Mouse (Mus musculus): ENCODE results near the gene Tcte1. TPM values are rescaled to one million over a fixed set of nuclear protein-coding genes. Genes with fewer than 3 reads are reported as not detected.
A peak's percentile ranks its signal among the peaks of the same experiment; 100 is the strongest.

Tcte1 gene
- 6.0 and 6.2 TPM in 2 replicates for polyA plus RNA-seq (2015; fragmentation: Nextera tagmentation; extraction: Ambion mirVana)

DNA sequence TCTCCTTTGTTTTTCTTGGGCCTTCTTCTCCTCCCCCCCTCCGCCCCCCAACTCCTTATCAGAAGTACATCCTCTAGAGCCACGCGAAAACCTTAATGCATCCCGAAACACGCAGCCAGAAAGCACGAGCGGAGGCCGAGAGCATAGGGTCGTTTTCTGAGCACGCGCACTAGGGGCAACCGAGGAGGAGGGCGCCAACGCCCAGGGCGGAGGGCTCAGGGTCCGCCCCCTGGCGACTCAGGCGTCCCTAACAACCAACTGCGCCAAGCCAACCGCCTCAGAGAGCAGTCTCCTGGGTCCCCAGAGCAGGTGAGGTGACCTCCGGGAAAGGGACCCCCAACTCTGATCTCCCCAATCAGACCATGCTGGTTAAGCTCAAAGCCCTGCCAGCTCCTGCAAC is at the start of gene Tcte1:
Gene Tcte1, plus strand, starts transcription at position 172 of the 400 bp plus-strand sequence.
- 0% methylated on average over 21 of the region's 21 CpGs for WGBS

DNA sequence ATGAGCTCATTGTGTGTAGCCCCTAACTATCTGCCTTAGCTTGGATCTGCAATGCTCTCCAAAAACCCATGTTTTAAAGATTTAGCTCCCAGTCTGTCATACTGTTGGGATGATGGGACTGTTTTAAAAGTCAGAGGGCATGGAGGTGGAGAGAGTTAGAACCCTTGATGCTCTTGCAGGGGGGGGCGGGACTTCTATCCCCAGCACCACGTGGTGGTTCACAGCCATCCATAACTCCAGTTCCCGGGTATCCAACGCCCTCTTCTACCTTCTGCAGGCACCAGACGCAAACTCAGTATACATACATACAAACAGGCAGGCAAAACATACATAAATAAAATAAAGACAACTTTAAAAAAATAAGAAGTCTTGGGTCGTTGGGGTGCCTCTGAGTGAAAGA is 49.6 kb upstream of the Tcte1 start:
- no peaks in the 10 kb centered on the region for H3K9me3 ChIP-seq
- peaks cover 11% of the 10 kb centered on the region for H3K4me1 ChIP-seq
- H3K4me2 ChIP-seq = no peak overlapping the region
- H3K9ac ChIP-seq = no peak overlapping the region
- no peak overlapping the region for H3K4me3 ChIP-seq
- no peak overlapping the region for H3K27ac ChIP-seq
- H3K27me3 ChIP-seq (replicated peaks) = no peaks in the 10 kb centered on the region; the same call in 1 of the 2 replicates
- no peaks in the 10 kb centered on the region for H3K36me3 ChIP-seq (replicated peaks)
- ATAC-seq (replicated peaks) = no peak
- 77% methylated on average over 6 of the region's 6 CpGs for WGBS

More for the DNA sequence above, at the start of gene Tcte1:
- Histone ChIP-seq H3K27ac (no peak within 1 kb of the TSS), H3K4me3 (peak within 1 kb of the TSS; percentile 38), H3K9ac (peak within 1 kb of the TSS; percentile 44), H3K36me3 (replicated peaks) (no peaks in the 10 kb centered on the region), H3K9me3 (no peaks in the 10 kb centered on the region), H3K4me1 (peaks cover 8% of the 10 kb centered on the region), H3K4me2 (peak within 1 kb of the TSS; percentile 74), H3K27me3 (replicated peaks) (peaks cover 9% of the 10 kb centered on the region; the same call in 1 of the 2 replicates)
- peak; percentile 79 for ATAC-seq (replicated peaks)

DNA sequence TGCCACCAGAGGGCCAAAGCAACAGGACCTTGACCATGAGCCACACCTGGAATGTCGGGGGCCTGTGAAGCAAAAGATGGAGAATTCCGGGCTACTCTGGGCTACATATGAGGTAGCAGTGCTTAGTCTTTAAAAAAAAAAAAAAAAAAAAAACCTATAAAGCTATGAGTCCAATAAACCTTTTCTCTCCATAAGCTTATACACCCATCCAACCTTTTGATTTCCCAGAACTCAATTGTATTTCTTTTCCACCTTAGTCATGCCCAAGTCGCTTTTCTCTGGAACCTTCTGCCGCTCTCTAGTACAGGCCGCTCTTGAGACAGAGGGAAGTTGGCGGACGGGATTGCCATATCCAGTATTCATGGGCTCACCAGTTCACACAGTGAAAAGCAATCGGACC is 49.1 kb upstream of the Tcte1 start:
- H3K27ac ChIP-seq = peak overlapping the region; percentile 66
- 62% methylated on average over 8 of the region's 8 CpGs for WGBS
- no peaks in the 10 kb centered on the region for H3K36me3 ChIP-seq (replicated peaks)
- peaks cover 11% of the 10 kb centered on the region for H3K4me1 ChIP-seq
- H3K4me3 ChIP-seq = peak overlapping the region; percentile 40
- ATAC-seq (replicated peaks) = peak; percentile 42
- no peaks in the 10 kb centered on the region; the same call in 1 of the 2 replicates for H3K27me3 ChIP-seq (replicated peaks)
- peak overlapping the region; percentile 65 for H3K4me2 ChIP-seq
- H3K9ac ChIP-seq = no peak overlapping the region
- H3K9me3 ChIP-seq = no peaks in the 10 kb centered on the region

DNA sequence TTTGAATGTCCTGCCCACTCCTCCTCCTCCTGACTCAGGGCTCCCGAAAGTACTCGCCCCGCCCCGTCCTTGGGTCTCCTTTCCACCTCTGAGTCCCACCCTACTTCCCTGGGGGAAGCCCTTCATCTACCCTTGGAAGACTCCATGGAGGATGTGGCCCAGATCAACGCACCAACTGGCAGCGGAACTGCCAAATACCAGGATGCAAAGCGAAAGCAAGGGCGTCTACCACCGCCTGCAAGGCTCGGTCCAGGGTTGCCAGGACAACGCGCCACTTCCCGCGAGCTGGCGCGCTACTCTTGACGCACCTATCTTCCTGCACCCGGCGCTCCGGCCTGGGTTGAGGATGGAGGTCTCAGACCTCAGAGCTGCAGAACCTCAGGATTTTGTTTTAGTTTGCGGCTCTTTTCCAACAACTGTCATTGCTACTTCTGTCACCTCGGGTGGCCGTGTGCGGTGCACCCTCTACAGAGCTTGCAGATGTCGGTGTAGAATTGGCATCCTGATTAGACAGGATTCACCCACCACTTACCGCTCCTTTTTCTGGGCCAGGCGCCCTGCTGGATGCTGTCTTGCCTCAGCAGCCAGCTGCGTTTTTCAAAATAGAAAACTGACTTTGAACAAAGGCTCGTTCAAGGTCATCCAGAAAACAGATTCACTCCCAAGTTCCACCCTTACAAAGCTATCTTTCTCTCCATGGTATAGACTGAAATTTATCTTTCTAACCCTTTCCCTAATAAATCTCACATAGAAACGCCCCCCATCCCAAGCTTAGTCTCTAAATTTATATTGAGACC is 48.4 kb upstream of the Tcte1 start, which contains the start of gene Spats1:
Gene Spats1, minus strand, starts transcription at position 747 of the 797 bp plus-strand sequence.
- no peaks in the 10 kb centered on the region for H3K9me3 ChIP-seq
- H3K4me3 ChIP-seq = peak within 1 kb of the TSS; percentile 40
- WGBS = 5% methylated on average over 30 of the region's 30 CpGs

DNA sequence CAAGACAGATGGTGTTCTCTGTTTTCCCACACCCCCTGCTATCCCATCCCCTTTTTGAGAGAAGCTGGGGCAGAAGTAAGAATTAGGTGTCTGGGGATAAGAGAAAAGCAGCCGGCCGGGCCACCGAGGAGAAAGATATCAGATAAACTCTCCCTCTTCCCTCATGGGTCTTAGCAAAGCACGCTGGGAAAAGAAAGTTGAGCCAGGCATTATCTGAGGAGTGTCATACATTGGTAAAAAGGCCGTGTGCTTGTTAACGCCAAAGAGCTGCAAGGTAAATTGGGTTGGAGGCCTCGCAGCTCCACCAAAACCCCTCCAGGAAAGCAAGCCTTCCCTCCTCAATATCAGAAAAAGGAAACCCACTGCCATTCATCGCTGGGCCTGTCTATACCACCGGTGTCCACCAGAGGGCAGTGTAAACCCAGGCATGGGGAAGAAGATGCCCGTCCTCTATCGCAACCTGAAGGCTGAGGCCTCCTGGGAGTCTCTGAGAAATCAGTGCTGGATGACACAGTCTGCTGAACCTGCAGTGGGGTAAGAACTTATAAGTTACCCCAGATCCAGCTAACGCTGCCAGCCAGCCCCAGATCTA is 44.9 kb upstream of the Tcte1 start:
- no peak overlapping the region for H3K9ac ChIP-seq
- no peaks in the 10 kb centered on the region for H3K36me3 ChIP-seq (replicated peaks)
- no peaks in the 10 kb centered on the region for H3K9me3 ChIP-seq
- peak; percentile 28; the same call in 1 of the 2 replicates for ATAC-seq (replicated peaks)
- peaks cover 11% of the 10 kb centered on the region for H3K4me1 ChIP-seq
- 16% methylated on average over 12 of the region's 12 CpGs for WGBS
- H3K4me3 ChIP-seq = no peak overlapping the region
- no peak overlapping the region for H3K4me2 ChIP-seq
- no peaks in the 10 kb centered on the region; the same call in 1 of the 2 replicates for H3K27me3 ChIP-seq (replicated peaks)
- H3K27ac ChIP-seq = no peak overlapping the region

More for the DNA sequence above, 48.4 kb upstream of the Tcte1 start, which contains the start of gene Spats1:
- Histone ChIP-seq H3K27ac (peak within 1 kb of the TSS; percentile 66), H3K4me2 (peak within 1 kb of the TSS; percentile 65), H3K9ac (peak within 1 kb of the TSS; percentile 40), H3K36me3 (replicated peaks) (no peaks in the 10 kb centered on the region), H3K27me3 (replicated peaks) (no peaks in the 10 kb centered on the region; the same call in 1 of the 2 replicates), H3K4me1 (peaks cover 11% of the 10 kb centered on the region)
- ATAC-seq (replicated peaks) = peak; percentile 90

DNA sequence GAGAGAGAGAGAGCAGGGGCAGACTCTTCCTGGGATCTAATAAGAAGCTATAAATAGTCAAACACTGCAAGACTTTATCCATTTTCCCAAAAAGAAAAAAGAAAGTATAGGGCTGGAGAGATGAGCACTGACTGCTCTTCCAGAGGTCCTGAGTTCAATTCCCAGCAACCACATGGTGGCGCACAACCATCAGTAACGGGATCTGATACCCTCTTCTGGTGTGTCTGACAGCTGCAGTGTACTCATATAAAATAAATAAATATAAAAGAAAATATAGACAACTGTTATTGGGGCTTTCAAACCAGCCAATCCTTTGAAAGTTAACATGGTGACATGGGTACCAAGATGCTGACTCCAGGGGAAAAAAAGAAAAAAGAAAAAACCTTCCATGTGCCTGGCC is 42.8 kb upstream of the Tcte1 start:
- no peak overlapping the region for H3K4me2 ChIP-seq
- H3K9ac ChIP-seq = no peak overlapping the region
- no peaks in the 10 kb centered on the region for H3K36me3 ChIP-seq (replicated peaks)
- no peak overlapping the region for H3K27ac ChIP-seq
- H3K4me1 ChIP-seq = no peaks in the 10 kb centered on the region
- 39% methylated on average over 2 of the region's 2 CpGs for WGBS
- no peak for ATAC-seq (replicated peaks)
- no peak overlapping the region for H3K4me3 ChIP-seq
- no peaks in the 10 kb centered on the region for H3K9me3 ChIP-seq
- H3K27me3 ChIP-seq (replicated peaks) = no peaks in the 10 kb centered on the region; the same call in 1 of the 2 replicates

DNA sequence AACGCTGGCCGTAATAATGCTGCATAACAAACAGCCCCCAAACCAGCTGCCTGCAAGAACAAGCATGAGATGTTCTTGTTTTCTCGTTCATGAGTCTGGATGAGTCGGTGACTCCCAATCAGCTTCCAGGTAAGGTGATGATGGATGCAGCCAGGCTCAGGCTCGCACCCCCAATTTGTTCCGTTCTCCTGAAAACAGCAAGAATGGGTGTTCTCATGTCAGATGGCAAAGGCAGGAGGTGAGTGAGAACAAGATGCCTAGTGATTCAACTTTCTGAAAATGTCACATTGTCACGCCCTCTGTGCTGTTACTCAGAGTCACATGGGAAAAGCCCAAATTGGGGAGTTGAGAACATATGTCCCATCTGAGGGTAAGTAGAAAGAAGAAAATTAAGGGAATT is 37.7 kb upstream of the Tcte1 start:
- Histone ChIP-seq H3K27ac (no peak overlapping the region), H3K4me3 (no peak overlapping the region), H3K27me3 (replicated peaks) (no peaks in the 10 kb centered on the region), H3K4me2 (no peak overlapping the region), H3K36me3 (replicated peaks) (no peaks in the 10 kb centered on the region), H3K9me3 (no peaks in the 10 kb centered on the region), H3K4me1 (no peaks in the 10 kb centered on the region), H3K9ac (no peak overlapping the region)
- WGBS = 88% methylated on average over 7 of the region's 7 CpGs
- ATAC-seq (replicated peaks) = no peak

DNA sequence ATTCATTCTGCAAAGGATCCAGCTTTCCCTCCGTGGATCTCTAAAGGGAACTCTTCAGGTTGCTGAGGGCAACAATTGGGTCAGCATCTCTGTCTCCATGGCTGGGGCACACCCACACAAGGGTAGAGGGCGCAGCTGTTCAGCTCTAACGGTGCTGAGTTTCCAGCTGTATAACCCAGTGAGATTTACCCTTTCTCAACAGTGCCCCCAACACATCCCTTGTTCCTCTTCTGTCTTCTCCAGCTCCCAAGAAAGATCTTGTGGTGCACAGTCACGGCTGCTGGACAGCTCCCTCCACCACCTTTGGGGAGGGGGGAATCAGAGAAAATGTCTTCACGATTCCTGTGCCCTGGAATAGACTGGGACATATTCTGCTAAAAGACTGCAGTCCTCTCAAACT is 36.0 kb upstream of the Tcte1 start:
- Histone ChIP-seq H3K27me3 (replicated peaks) (no peaks in the 10 kb centered on the region), H3K9me3 (no peaks in the 10 kb centered on the region), H3K4me3 (no peak overlapping the region), H3K36me3 (replicated peaks) (no peaks in the 10 kb centered on the region), H3K27ac (no peak overlapping the region), H3K4me2 (no peak overlapping the region), H3K4me1 (no peaks in the 10 kb centered on the region), H3K9ac (no peak overlapping the region)
- ATAC-seq (replicated peaks) = no peak
- WGBS = 17% methylated on average over 5 of the region's 5 CpGs

DNA sequence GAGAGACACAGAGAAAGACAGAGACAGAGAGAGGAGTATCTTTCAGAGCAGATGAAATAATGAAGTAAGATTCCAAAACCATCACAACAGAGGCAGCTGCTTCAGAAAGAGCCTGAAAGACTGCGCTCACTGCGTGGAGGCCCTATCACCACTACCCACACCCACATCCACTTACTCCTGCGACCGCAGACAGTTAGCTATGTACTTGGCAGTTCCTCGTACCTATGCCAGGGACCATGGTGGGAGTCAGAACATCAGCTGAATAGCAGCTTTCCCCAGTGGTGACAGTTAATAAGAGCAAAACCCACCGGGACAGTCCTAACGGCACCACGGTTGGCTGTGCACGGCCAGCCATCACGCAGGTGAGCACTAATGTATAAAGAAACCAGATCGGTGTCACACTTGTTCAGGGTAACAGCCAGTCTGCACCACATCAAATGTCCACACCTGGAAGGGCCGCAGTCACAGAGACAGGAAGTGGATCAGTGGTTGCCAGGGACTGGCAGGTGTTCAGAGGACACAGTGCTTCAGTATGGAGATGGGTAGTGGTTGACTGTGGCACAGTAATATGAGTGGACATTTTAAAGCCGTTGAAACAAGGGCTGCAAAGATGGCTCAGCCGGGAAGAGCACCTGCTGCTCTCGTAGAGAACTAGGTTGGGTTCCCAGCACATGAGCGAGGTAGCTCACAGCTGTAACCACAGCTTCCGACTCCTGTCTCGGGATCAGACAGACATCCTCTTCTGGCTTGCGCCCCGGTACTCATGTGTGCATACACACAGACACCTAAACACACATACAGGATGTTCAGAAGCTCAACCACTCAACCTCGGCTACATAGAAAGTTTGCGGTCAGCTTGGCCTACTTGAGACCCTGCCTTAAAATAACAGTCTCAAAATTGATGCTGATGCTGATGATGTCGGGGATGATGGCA is 34.6 kb upstream of the Tcte1 start:
- Histone ChIP-seq H3K27me3 (replicated peaks) (no peaks in the 10 kb centered on the region), H3K27ac (no peak overlapping the region), H3K36me3 (replicated peaks) (no peaks in the 10 kb centered on the region), H3K9me3 (no peaks in the 10 kb centered on the region), H3K4me2 (no peak overlapping the region), H3K9ac (no peak overlapping the region), H3K4me1 (no peaks in the 10 kb centered on the region), H3K4me3 (no peak overlapping the region)
- WGBS = 88% methylated on average over 23 of the region's 23 CpGs
- ATAC-seq (replicated peaks) = no peak

DNA sequence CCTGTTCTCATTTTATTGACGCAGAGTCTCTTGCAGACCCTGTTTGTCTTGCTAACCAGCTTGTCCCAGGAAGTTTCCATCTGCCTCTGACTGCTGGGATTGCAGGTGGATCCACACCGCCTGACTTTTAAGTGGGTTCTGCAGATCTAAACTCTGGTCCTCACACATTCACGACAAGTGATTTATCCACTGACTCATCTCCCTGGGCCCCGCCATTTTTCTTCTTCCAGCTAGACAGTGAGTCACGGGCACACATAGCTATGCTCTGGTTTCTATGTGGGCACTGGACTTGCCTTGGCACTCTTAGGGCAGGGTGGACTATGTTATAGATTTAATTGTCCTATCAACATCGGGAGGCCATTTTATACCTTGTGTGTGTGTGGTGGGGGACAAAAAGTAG is 33.5 kb upstream of the Tcte1 start:
- Histone ChIP-seq H3K4me2 (no peak overlapping the region), H3K27ac (no peak overlapping the region), H3K9me3 (no peaks in the 10 kb centered on the region), H3K4me1 (no peaks in the 10 kb centered on the region), H3K9ac (no peak overlapping the region), H3K36me3 (replicated peaks) (no peaks in the 10 kb centered on the region), H3K27me3 (replicated peaks) (0 out of 2 replicates have a peak, but pooled peaks cover 3% of the 10 kb centered on the region), H3K4me3 (no peak overlapping the region)
- ATAC-seq (replicated peaks) = no peak
- 83% methylated on average over 6 of the region's 6 CpGs for WGBS

DNA sequence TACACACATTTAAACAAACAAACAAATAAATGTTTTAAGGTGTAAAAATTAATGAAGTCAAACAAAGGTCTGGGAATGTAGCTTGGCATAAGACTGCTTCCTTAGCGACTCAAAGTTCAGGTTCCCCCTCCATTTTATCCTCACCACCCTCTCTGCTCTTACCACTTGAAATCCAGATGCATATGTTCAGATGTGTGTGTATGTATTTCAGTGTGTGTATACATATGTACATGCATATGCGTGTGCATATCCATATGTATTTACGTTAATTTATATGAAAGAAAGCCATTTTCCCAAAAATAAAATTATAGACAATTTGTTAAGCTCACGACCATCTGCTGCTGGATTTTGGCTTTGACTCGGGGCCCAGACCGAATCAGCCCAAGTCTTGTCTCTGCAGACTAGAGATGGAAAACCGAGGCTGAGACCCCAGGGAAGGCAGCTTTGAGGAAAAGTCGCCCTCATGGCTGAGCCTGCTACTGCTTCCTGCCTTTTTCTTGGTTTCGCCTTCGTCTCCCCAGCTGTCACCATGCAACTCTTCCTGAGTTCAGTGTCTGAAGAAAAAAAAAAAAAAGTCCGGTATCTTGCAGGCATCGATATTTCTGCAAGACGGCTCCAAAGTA is 32.6 kb upstream of the Tcte1 start:
- Histone ChIP-seq H3K36me3 (replicated peaks) (no peaks in the 10 kb centered on the region), H3K4me1 (no peaks in the 10 kb centered on the region), H3K4me2 (no peak overlapping the region), H3K27ac (no peak overlapping the region), H3K9ac (no peak overlapping the region), H3K4me3 (no peak overlapping the region), H3K27me3 (replicated peaks) (0 out of 2 replicates have a peak, but pooled peaks cover 3% of the 10 kb centered on the region), H3K9me3 (no peaks in the 10 kb centered on the region)
- WGBS = 74% methylated on average over 13 of the region's 13 CpGs
- no peak for ATAC-seq (replicated peaks)

Data from midbrain, embryonic 15.5 days (tissue).